Mouse (Mus musculus) adrenal gland, postnatal 25 days (tissue): ENCODE data around the gene Shisa6. TPM values are rescaled to one million over a fixed set of nuclear protein-coding genes. Genes with fewer than 3 reads are reported as not detected.
"Not testable (repeated sequence)": the region's sequence is repeated elsewhere in the genome, so short reads cannot be mapped to it uniquely, and the experiment has no call there.

Source experiments
- DNase-seq: peaks from one replicate; pipeline ENCODE4 v3.0.0; 2021; ENCODE audit warnings: mixed read lengths
- total RNA-seq: library from RNA; stranded (reverse); gene quantifications from 2 replicates; pipeline ENCODE4 v1.2.3, GENCODE M21; 2021

The Shisa6 gene
- total RNA-seq, 1 experiment from 2014 or later, result 0.58 TPM

DNA sequence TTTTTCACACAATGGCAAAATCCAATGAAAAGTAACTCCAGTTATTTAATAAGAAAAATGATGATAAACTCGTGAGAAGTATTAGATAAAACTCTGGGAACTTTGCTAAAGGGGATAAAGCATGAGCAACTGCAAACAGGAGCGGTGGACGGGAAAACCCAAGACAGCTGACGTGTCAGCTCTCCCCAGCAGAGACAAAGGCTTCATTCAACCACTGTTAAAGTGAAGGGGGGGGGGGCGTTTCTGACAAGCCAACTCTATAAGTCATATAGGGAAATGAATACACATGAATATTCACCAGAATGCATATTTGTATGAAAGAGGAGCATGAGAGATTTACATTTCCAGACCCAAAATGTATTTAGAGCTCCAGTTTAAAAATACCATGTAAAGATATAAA lies 83.1 kb downstream of the Shisa6 start:
- DNase-seq, result no peak

DNA sequence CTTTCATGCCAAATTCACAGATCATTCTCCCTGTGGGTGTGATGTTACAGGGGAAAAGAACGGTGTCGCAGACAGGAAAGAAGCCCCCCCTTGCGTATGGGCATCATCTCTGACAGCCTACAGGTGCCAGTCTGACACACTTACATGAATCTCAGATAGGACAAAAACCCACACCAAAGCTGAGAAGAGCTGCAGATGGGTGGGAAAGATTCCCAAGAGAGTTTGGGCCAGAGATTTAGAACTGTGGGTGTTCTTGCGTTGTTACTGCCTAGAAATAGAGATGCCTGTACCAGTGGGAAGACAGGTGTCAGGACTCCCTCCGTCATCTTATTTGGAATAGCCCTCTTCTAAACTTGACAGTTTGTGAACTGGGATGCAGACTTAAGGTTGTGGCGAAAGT lies 99.6 kb downstream of the Shisa6 start:
- no peak for DNase-seq

DNA sequence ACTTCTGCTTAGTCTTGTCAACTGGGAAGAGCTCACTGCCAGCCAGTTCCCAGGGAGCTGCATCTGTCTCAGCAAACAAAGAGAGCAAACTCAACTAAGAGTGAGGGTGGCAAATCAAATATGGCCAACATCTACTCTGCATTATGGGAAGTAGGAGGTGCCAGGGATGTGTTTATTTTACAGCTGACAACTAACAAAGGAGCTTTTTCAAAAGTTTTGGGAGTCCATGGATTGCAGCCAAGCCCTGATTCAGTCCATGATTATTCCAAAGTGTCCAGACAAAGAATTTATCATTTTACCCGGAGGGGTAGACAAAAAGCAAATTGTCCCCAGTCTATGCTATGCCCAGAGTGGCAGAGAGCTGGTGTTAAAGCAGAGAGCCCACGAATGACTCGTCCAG lies 107.5 kb downstream of the Shisa6 start:
- DNase-seq, result no peak

DNA sequence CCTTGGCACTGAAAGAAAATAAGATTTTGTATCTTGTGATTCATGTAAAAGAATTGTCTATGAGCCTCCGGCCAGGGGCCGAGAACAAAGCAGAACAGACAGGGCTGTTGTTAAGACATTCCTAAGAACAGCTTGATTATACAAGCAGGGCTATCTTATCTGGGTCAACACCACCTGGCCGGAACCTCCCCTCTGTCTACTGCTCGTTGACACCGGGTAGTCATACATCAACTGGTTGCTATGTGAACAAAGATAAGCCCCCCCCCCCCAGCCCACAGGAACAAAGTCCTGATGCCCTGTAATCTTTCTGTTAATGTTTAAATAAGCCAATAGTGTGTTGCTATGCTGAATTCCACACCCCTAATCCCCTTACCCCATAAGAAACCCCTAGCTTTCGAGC lies 117.0 kb downstream of the Shisa6 start:
- not testable (repeated sequence) for DNase-seq

DNA sequence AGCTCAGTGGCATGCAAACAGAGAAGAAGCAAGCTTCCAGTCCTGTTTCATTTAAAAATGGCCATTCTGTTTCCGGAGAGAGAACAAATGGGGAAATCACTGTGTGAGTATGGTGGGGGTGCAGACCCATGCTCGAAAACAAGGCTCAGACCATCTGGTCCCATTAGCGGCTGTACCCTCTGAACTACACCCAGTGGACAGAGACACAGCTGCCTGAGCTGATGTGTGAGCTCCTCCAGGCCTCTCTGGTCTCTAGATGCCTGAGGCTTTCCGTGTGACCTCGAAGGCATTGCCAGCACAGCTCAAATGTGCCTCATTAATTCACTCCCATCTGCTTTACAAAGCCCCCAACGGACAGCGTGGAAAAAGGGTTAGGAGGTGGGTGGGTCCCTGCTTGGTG lies 125.7 kb downstream of the Shisa6 start:
- DNase-seq, result no peak

DNA sequence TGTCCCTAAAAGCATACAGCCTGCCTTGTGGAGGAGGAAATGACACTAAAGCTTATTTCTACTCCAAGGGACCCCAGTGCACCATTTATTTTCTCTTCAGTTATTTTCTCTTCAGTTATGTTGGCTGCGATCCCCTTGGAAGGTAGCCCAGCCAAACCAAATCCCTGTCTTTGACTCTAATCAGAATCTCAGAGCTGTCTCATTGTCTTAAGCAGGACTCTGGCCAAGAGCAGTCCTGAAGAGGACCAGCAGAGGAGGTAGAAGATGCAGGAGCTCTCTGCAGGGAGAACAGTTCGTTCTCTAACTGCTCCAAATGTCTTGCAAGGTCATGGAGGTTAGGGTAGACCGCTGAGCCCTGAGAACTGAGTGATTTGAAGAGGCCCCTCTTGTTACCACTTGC lies 138.2 kb downstream of the Shisa6 start:
- DNase-seq, result no peak

DNA sequence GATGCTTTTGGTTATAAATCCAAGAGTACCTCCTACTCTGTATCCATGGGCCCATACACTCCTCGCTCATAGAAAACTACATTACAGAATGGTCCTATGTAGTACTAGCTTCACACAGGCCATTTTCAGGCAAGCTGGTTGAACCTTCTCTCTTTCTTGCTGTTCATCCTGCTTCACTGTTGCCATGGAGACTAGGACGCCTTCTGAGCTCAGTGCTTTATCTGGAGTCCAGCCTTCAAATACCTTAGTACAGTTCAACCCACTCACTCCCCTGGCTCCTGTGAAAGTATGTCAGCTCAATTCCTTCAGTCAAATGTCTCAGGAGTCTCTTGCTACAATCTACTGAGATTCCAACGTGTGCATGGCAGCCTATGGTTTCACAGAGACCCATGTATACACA lies 154.0 kb downstream of the Shisa6 start:
- DNase-seq, result no peak

DNA sequence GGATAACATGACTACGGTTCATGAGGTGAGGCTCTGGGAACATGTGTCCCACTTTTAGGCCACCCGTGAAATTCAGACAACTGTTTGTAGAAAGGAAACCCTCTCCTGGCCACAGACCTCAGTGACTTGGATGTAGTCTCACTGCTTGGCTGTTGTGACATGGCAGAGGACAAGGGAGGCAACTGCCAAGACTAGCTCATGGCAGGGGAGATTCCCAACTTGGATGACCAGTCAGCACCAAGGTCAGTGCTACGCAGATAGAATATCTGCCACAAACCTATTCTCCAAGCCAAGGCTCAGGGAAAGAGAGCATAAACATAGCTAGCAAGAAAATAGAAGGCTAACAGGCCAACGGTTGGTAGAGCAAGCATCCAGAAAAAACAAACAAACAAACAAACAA lies 156.0 kb downstream of the Shisa6 start:
- DNase-seq, result no peak

DNA sequence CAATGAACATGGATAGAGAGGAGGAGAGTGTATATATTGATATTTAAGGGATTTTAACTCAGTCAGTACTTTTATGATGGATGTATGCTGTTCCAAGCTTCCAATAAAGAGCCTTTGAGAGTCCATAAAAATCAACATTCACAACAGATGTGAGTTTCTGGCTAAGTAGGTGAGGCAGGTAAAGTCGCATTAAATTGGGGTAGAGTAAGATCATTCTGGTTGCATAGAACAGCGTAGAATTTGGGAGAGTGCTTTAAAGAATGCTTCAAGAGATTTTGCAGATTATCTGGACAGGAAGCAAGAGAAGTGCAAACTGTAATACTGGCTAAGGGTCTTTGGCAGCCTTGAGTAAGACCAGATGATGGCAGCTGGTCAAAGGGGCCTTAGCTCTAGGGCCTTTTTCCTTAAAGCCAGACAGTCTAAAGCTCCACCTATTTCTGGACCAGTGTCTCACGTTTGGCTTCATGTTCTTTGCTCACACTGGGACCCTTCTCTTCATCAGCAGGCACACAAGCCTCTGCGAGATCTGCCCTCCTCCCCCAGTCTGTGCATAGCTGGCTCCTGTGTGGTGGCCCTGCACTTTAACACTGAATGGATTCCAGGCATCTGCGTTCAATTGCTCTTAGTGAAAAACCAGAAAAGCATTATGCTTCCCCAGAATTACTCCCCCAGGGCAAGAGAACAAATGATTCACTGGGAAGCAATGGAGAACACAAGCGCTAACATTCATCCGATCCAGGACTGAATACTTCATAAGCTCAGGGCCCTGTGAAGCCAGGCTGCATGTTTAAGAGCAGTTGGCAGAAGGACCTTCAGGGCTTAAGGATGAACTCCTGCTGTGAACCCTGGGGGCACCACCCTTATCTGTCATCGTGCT lies 158.7 kb downstream of the Shisa6 start:
- no peak for DNase-seq

DNA sequence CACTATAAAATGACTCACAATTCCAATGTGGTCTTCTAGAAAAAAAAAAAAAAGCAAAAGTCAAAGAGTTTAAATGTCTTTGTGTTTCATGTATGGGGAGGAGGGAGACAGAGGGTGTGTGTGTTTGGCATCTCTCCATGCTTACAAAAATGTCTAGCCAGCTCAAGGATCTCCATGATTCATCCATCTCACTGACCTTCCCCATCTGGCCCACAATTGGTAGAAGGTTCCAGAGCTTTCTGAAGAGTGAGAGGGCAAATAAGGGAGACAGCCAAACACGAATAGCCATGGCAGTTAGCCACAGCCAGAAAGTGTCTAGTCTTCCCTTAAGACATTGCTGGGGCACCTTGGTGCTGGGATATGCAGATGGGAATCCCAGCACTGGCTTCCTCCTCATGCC lies 166.0 kb downstream of the Shisa6 start:
- no peak for DNase-seq

DNA sequence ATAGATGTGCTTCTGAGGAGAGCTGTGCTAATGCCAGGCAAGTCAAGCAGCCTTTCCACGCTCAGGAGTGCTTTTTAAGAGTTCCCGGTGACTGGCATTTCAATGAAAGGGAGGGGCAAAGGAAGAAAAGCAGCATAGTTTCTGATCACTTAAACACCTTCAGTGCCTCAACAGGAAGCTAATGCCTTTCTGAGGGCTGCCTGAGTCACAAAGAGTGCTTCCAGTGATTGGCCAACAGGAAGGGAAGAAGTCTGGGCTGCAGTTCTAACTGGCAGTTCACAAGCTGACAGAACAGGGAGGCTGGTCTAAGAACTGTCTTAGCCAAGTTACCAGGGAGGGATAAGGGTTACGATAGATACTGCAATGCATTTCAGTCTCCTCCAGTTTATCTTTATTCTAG lies 180.9 kb downstream of the Shisa6 start:
- DNase-seq, result no peak

DNA sequence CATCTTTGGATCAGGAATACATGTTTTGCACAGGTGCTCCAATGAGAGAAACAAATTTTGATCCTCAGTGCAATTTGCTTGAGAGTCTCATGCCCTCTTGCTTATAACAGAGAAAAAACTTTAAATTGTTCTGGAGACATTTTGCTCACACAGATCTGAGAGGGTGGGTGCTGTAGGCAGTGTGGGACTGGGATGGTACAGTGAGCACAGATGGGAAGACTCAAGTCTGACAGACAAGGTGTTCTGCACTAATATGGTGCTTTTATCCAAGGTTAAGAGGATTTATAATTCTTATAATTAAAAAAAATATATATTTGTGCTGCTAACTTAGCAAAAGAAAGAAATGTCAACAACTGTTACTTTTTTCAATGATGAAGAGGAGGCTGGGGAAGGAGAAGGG lies 189.5 kb downstream of the Shisa6 start:
- no peak for DNase-seq

DNA sequence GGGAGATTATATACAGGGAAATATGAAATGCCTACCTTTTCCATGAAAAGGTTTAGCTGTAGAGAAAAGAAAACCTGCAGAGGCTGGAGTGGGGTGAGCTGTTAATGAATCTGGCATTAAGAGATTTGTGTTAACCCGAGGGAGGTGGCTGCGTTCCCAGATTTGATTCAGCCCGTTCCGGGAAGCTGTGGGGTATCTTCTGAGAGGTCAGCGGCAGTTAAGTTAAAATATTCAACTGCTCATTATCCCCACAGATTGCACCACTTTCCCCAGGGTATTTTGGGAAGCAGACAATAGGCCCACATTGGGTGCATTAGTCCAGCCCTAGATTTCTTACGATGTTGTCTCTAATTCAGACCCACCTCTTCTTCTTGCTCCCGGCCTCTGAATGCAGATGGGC lies 213.0 kb downstream of the Shisa6 start:
- DNase-seq, result no peak

DNA sequence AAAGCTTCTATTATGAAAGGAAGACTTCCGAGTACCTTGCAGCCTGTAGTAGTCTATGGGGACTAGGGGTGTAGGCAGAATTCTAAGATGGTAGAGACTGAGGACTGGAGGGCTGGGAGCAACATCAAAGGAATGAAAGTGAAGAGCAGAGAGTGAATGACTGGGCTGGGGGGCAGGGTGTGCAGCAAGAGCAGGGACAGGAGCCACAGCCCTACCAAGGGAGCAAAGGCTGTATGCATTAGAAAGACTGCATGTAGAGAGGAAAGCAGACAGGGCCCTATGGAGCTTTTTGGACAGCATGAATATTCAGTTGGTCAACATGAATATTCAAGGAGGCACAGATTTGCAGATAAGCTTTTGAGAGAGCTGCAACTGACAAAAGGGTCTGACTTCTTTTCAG lies 221.4 kb downstream of the Shisa6 start:
- no peak for DNase-seq

DNA sequence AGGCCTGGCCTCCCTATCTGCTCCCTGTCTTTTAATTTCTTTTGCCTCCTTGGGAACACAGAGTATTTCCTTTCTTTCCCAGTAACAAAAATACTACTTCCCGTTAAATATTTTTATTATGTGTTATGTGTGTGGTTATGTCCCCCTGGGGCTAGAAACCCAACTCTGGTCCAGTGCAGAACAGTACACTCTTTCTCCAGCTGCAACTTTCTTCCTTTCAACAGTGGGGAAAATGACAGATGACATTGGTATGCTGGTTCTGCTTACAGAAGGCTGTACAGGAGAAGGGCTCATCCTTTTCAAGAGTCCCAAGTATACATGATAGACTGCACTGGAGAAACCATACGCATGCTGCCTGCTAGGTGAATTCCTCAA lies 251.1 kb downstream of the Shisa6 start:
- DNase-seq, result no peak

DNA sequence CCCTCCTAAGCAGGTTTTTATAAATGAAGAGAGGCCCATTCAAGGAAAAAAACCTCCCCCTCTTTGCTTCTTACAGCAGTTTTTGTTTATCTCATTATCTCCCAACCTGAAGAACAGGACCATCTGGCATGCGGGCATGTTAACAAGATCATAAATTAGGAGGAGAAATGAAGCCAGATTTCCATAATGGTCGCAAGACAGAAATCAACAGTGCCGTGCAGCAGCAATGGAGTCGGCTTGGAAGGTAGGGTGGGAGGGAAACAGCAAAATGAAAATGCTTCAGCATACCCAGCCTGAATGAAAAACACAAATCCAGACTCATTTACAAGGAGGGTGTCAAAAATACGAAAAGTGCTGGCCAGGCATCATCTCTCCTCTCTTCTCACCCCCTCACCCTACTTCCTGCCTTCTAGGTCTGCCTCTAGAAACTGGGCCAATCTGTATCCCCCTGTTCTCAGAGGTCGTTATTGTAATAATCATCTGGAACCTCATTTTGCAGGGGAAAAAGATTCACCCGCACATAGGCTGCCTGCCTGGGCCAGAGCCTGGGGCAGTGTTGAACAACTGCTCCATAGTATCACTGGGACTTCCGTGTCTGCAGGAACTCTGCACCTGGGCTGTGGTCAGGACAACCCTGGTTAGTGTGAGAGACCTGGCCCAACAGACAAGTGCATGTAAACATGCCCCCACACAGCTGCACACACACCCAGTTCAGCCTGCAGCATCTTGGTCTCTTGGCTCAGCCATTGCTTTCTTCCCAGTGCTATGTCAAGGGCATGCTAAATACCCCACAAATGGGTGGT lies 251.7 kb downstream of the Shisa6 start:
- no peak for DNase-seq

DNA sequence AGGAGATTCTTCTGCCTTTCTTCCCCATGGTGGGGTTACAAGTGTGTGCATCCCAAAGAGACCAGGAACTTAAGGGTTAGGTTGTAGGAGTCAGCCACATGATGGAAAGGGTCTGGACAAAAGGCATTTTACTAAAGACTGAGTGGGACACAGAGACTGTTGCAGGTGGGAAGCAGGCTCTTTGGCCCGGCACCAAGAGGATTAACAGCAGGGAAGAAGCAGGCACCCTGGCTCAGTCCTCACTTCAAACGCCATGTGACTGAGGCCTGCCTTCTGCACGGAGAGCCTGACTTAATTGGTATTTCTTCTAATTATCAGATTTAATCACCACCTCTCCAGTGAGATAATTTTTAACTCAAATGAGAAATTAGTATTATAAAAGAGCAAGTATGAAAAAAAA lies 258.7 kb downstream of the Shisa6 start:
- no peak for DNase-seq

DNA sequence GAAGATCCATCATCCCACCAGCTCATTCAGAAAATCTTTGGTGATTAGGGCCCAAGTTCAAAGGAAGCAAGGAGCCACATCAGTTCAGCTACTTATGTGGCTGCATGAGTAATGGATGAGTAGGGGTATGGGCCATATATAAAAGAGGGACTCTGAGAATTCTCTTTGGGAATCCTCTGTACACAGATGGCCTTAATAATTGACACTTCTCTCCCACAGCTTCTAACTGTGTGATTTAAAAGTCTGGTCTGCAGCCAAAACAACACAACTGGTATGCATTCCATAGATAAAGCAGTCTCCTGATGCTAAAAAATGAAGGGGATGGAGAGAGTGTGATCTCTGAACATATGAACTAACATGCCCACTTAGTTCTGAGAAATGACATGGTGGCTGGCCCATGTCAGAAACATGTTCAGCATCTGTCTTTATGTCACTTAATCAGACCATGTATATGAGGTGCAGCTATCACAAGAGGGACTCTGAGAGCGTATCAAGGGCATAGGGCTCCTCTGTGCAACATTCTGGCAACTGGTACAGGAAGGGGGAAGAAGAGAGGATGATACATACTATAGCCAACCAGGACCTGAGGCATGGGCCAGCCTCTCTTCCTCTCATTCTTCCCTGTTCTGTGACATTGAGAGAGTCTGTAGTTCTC lies 260.3 kb downstream of the Shisa6 start:
- no peak for DNase-seq

DNA sequence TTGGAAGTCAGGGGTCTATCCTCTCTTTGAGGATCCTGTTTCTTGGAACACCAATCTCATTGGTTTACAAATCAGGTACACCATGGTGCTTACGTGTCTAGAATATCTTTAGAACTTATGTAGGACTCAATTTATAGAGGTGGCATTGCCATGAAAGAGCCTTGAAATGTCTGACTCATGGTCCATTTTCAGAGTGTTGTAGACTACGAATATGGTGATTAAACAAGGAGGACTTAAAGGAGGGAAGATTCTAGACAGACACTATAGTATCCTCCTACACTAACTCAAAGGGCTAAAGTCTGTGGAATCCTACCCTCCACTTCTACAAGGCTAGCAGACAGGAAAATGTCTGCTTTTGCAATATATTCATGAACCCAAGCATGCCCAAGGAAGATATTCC lies 265.6 kb downstream of the Shisa6 start:
- no peak for DNase-seq

DNA sequence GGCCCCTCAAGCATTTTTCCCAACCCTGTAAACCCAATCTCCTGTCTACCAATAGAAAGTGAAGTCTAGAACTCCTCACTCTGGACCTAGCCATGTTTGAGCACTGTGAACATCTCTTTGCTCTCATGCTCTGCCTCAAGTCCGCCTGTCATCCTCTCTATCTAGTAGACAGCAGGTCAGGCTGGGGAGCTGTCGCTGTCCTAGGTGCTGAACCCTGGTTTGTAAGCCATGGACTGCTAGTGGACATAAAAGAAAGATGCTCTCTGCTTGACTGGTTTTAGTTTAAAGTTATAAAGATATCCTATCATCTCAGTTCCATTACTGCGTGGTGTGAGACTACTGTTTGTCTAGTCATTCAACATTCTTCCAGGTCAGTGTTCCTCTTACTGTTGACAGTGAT lies 266.9 kb downstream of the Shisa6 start:
- DNase-seq, result peak; percentile 57

DNA sequence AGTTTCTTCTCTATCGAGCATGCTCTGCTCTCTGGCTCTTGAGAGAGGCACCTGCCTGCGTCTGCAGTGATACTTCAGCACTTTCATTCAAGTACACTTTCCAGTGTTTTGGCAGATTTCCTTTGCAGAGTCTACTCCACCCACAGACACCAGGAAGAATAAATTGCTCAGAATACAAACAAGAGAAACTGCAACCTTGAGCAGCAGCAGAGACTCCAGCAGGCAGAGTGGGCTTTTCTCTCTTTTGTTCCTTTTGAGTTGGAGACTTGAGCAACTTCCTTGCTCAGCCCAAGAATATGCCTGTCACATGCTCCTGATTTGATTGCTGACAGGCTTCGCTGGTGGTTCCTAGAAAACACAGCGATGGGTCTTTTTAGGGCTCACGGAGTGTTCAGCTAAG lies 278.6 kb downstream of the Shisa6 start:
- DNase-seq, result no peak

DNA sequence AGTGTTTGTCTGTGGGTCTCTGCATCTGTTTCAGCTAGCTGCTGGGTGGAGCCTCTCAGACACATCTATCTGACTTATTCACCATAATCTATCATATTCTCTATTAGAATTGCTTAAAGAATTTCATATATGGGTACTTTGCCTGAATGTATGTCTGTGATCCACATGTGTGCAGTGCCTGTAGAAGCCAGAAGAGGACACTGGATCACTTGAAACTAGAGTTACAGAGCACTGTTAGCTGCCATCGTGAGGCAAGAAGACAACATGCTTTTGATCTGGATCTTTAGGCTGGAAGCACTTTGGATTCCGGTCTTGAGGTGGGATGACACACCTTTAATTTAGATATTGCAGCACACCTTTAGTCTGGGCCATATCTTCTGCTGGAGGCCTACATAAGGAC lies 289.2 kb downstream of the Shisa6 start:
- DNase-seq, result no peak

DNA sequence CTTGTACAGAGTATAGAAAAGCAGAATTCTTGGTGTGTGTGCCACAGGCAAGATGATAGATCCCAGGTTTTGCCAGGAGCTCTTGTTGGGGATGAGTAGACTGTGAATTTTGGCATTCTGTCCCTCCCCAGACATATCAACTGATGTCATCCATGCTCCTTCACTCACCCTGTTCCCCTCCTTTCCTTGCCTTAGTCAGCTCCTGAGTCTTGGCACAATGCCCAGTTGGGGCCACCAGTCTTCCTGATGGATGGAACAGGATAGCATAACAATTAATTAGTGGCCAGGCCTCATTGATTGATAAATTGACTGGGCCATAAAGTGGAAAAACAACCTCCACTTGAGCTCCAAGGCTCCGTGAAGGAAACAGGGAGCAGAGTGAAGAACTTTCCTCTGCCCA lies 292.9 kb downstream of the Shisa6 start:
- DNase-seq, result no peak
